Mouse (Mus musculus) neural tube, embryonic 14.5 days (tissue): ENCODE measurements around the gene Rnasek. TPM values are rescaled to one million over a fixed set of nuclear protein-coding genes. Genes with fewer than 3 reads are reported as not detected.

Experiments used
- ATAC-seq: fragments of 200-750 bp; cut with Nextera tagmentation; 2 replicates; pipeline ENCODE4 v1.8.0; 2017; ENCODE audit warnings: low read depth, mild to moderate bottlenecking, moderate TSS enrichment, moderate library complexity
- H3K27ac ChIP-seq: fragments of 300-500 bp; sonication (generic); 2 replicates; pipeline ENCODE4 v1.5.1; 2014; ENCODE audit warnings: low read depth, mild to moderate bottlenecking, control low read depth, low read length, moderate library complexity, mixed read lengths
- H3K27me3 ChIP-seq: fragments of 300-500 bp; sonication (generic); 2 replicates; pipeline ENCODE4 v1.6.1; 2014; ENCODE audit warnings: low read length; ENCODE audit not compliant: control insufficient read depth, insufficient read depth
- H3K36me3 ChIP-seq: fragments of 300-500 bp; sonication (generic); 2 replicates; pipeline ENCODE4 v1.6.1; 2014; ENCODE audit warnings: low read length, mixed read lengths; ENCODE audit not compliant: control insufficient read depth, insufficient read depth
- H3K4me1 ChIP-seq: fragments of 300-500 bp; sonication (generic); 2 replicates; pipeline ENCODE4 v1.6.1; 2014; ENCODE audit warnings: low read length; ENCODE audit not compliant: control insufficient read depth, insufficient read depth
- H3K4me2 ChIP-seq: fragments of 300-500 bp; sonication (generic); 2 replicates; pipeline ENCODE4 v1.6.1; 2014; ENCODE audit warnings: mild to moderate bottlenecking, low read depth, low read length, control low read depth
- H3K4me3 ChIP-seq: fragments of 300-500 bp; sonication (generic); 2 replicates; pipeline ENCODE4 v1.5.1; 2014; ENCODE audit warnings: low read depth, low read length, control low read depth, mixed read lengths
- H3K9ac ChIP-seq: fragments of 300-500 bp; sonication (generic); replicated peaks from 2 replicates; pipeline ENCODE4 v1.6.1; 2014; ENCODE audit warnings: low read depth, mild to moderate bottlenecking, control low read depth, low read length, mixed read lengths
- H3K9me3 ChIP-seq: fragments of 300-500 bp; sonication (generic); 2 replicates; pipeline ENCODE4 v1.6.1; 2016; ENCODE audit warnings: low read length; ENCODE audit not compliant: control insufficient read depth
- WGBS: fragments of 180-500 bp; shearing (Covaris S2); extraction: QIAGEN DNeasy Blood & Tissue Kit; methylation state at CpG from one replicate; pipeline ENCODE4 v1.1.7; 2014; 5-methylcytosine and 5-hydroxymethylcytosine counted together
- microRNA counts: library from miRNA; unstranded; fragments of <30 nt; microRNA quantifications from one replicate; lab custom pipeline; 2016
- microRNA-seq: library from miRNA; unstranded; fragments of <30 nt; microRNA quantifications from one replicate; pipeline ENCODE4, GENCODE M21; 2016
- polyA plus RNA-seq: library from polyadenylated mRNA; unstranded; fragments of >200 nt; fragmentation: Nextera tagmentation; extraction: Ambion mirVana; gene quantifications from 2 replicates; pipeline ENCODE4 v1.2.1, GENCODE M21; 2014

Gene Rnasek
- polyA plus RNA-seq, 1 experiment from 2014 or later: 413 TPM

- no peaks in the 10 kb centered on the region for H3K27me3 ChIP-seq
- no peak for ATAC-seq
- no peak overlapping the region for H3K4me3 ChIP-seq
- no peak overlapping the region for H3K27ac ChIP-seq
- no peaks in the 10 kb centered on the region for H3K9me3 ChIP-seq
- H3K4me2 ChIP-seq: no peak overlapping the region
- no peaks in the 10 kb centered on the region for H3K36me3 ChIP-seq
- H3K9ac ChIP-seq: no peak overlapping the region
- 72% methylated on average over 28 of the region's 28 CpGs for WGBS
- H3K4me1 ChIP-seq: no peaks in the 10 kb centered on the region
Measured at GRCm38 (mm10) chr11:70189319-70190134, 50.1 kb downstream of the Rnasek start.

MicroRNA genes within 50 kb of the gene (microRNA counts, 519-probe panel; counts per million panel counts)
- microRNA mmu-miR-195 (lab: Ali Mortazavi, UCI) (2,667 counts per million, percentile 16 among the panel's probes with 10 or more counts), microRNA mmu-miR-497 (lab: Ali Mortazavi, UCI) (not detected)

Small RNA genes lying within 50 kb of the gene (microRNA-seq; reads per million reads assigned to microRNA genes)
- gene Mir195a: 264 reads per million, percentile 59 among the genes with 10 or more reads in this experiment
- not detected for gene Mir497
- gene Mir497b: not detected

Other genes with a start within 250 kb of the Rnasek start
- 609 and 643 TPM in 2 replicates for gene Gabarap, start 248.7 kb downstream of the Rnasek start, polyA plus RNA-seq
- 28.8 and 37.8 TPM in 2 replicates for gene Phf23, start 244.1 kb downstream of the Rnasek start, polyA plus RNA-seq
- gene Dvl2, start 239.2 kb downstream of the Rnasek start, polyA plus RNA-seq: 19.0 and 19.2 TPM in 2 replicates
- 49.5 and 57.2 TPM in 2 replicates for gene Acadvl, start 224.4 kb downstream of the Rnasek start, polyA plus RNA-seq
- gene Dlg4, start 222.9 kb downstream of the Rnasek start, polyA plus RNA-seq: 24.9 and 31.6 TPM in 2 replicates
- gene Asgr1, start 185.8 kb downstream of the Rnasek start, polyA plus RNA-seq: 3.7 TPM in 1 of 2 replicates, not detected in the other
- gene Asgr2, start 147.2 kb downstream of the Rnasek start, polyA plus RNA-seq: 0.26 TPM in 1 of 2 replicates, not detected in the other
- gene Mgl2, start 109.5 kb downstream of the Rnasek start, polyA plus RNA-seq: 0.20 and 0.68 TPM in 2 replicates
- gene Clec10a, start 83.6 kb downstream of the Rnasek start, polyA plus RNA-seq: 1.1 TPM in 1 of 2 replicates, not detected in the other
- gene Slc16a11, start 27.1 kb downstream of the Rnasek start, polyA plus RNA-seq: 3.0 and 4.0 TPM in 2 replicates
- gene Slc16a13, start 18.8 kb downstream of the Rnasek start, polyA plus RNA-seq: 10.4 and 13.2 TPM in 2 replicates
- gene Bcl6b, start 10.0 kb downstream of the Rnasek start, polyA plus RNA-seq: 1.8 and 5.7 TPM in 2 replicates
- gene 0610010K14Rik, start 1.9 kb downstream of the Rnasek start, polyA plus RNA-seq: 160 and 161 TPM in 2 replicates
- 12.7 and 13.3 TPM in 2 replicates for gene Gm21988, start within 50 bp of the Rnasek start, polyA plus RNA-seq
- gene Alox12, start 15.5 kb upstream of the Rnasek start, polyA plus RNA-seq: 0.08 and 2.1 TPM in 2 replicates
- not detected in 2 replicates for gene Alox12e, start 82.8 kb upstream of the Rnasek start, polyA plus RNA-seq
- gene Alox15, start 112.2 kb upstream of the Rnasek start, polyA plus RNA-seq: not detected in 2 replicates
- 29.3 and 32.1 TPM in 2 replicates for gene Pelp1, start 170.2 kb upstream of the Rnasek start, polyA plus RNA-seq
- 44.1 and 54.5 TPM in 2 replicates for gene Arrb2, start 192.8 kb upstream of the Rnasek start, polyA plus RNA-seq
- 41.4 and 46.6 TPM in 2 replicates for gene Med11, start 212.1 kb upstream of the Rnasek start, polyA plus RNA-seq
- gene Zmynd15, start 219.6 kb upstream of the Rnasek start, polyA plus RNA-seq: 0.31 and 1.5 TPM in 2 replicates
- gene Cxcl16, start 220.1 kb upstream of the Rnasek start, polyA plus RNA-seq: 1.2 and 14.6 TPM in 2 replicates